Mouse (Mus musculus): ENCODE results near the gene Invs. TPM values are rescaled to one million over a fixed set of nuclear protein-coding genes. Genes with fewer than 3 reads are reported as not detected.

The Invs gene
- polyA plus RNA-seq, 1 experiment from 2014 or later, result 5.5 TPM

- H3K27ac ChIP-seq (ENCODE audit: low read depth, low read length), result no peak overlapping the region
- ATAC-seq (ENCODE audit: low FRiP score) (no peak), DNase-seq (ENCODE audit: low spot score, missing footprints) (no peak)
- H3K4me1 ChIP-seq (ENCODE audit: control insufficient read depth, insufficient read depth, low read length), result peaks cover 5% of the 10 kb centered on the region
- no peaks in the 10 kb centered on the region for H3K27me3 ChIP-seq (ENCODE audit: control insufficient read depth, insufficient read depth, low read length)
- H3K9ac ChIP-seq (ENCODE audit: low read length), result no peak overlapping the region
- WGBS, result 98% methylated on average over 1 of the region's 1 CpGs
- no peaks in the 10 kb centered on the region for H3K36me3 ChIP-seq (ENCODE audit: control insufficient read depth, insufficient read depth, low read length)
- H3K4me3 ChIP-seq (ENCODE audit: low read depth, low read length), result no peak overlapping the region
- H3K9me3 ChIP-seq (ENCODE audit: control insufficient read depth, low read length), result no peaks in the 10 kb centered on the region
- H3K4me2 ChIP-seq, result no peak overlapping the region
Observed at GRCm38 (mm10) chr4:48268127-48268526, 11.4 kb upstream of the Invs start.

- H3K36me3 ChIP-seq (ENCODE audit: control insufficient read depth, insufficient read depth, low read length), result no peaks in the 10 kb centered on the region
- H3K9me3 ChIP-seq (ENCODE audit: control insufficient read depth, low read length), result no peaks in the 10 kb centered on the region
- H3K4me1 ChIP-seq (ENCODE audit: control insufficient read depth, insufficient read depth, low read length), result peaks cover 2% of the 10 kb centered on the region
- ATAC-seq (ENCODE audit: low FRiP score) (no peak), DNase-seq (ENCODE audit: low spot score, missing footprints) (no peak)
- no peak overlapping the region for H3K4me3 ChIP-seq (ENCODE audit: low read depth, low read length)
- H3K27me3 ChIP-seq (ENCODE audit: control insufficient read depth, insufficient read depth, low read length), result no peaks in the 10 kb centered on the region
- no peak overlapping the region for H3K27ac ChIP-seq (ENCODE audit: low read depth, low read length)
- no peak overlapping the region for H3K9ac ChIP-seq (ENCODE audit: low read length)
- no peak overlapping the region for H3K4me2 ChIP-seq
Observed at GRCm38 (mm10) chr4:48270532-48270931, 9.0 kb upstream of the Invs start.

DNA sequence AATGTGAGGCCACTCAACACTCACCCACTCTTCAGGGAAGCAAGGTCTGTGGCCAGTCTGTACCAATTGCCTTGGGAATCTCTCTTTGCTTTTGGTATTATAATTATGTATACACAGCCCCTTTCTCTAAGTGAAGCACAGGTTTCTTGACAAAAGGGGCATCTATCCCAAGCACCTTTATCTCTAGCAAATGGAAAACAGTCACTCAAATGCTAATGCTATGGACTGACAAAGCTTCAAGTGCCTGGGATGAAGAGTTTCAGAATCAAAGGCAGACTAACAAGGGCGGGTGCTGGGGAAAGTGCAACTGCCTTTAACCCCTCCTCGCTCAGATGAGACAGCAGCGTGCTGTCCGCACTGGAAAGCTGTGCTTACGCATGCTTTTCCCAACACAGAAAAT, 7.7 kb upstream of the Invs start:
- Histone ChIP-seq H3K36me3 (ENCODE audit: control insufficient read depth, insufficient read depth, low read length) (no peaks in the 10 kb centered on the region), H3K9me3 (ENCODE audit: control insufficient read depth, low read length) (no peaks in the 10 kb centered on the region), H3K4me3 (ENCODE audit: low read depth, low read length) (no peak overlapping the region), H3K27ac (ENCODE audit: low read depth, low read length) (no peak overlapping the region), H3K9ac (ENCODE audit: low read length) (no peak overlapping the region), H3K4me1 (ENCODE audit: control insufficient read depth, insufficient read depth, low read length) (peaks cover 2% of the 10 kb centered on the region), H3K4me2 (no peak overlapping the region), H3K27me3 (ENCODE audit: control insufficient read depth, insufficient read depth, low read length) (no peaks in the 10 kb centered on the region)
- ATAC-seq (ENCODE audit: low FRiP score) (no peak), DNase-seq (ENCODE audit: low spot score, missing footprints) (no peak)
- 37% methylated on average over 5 of the region's 5 CpGs for WGBS

DNA sequence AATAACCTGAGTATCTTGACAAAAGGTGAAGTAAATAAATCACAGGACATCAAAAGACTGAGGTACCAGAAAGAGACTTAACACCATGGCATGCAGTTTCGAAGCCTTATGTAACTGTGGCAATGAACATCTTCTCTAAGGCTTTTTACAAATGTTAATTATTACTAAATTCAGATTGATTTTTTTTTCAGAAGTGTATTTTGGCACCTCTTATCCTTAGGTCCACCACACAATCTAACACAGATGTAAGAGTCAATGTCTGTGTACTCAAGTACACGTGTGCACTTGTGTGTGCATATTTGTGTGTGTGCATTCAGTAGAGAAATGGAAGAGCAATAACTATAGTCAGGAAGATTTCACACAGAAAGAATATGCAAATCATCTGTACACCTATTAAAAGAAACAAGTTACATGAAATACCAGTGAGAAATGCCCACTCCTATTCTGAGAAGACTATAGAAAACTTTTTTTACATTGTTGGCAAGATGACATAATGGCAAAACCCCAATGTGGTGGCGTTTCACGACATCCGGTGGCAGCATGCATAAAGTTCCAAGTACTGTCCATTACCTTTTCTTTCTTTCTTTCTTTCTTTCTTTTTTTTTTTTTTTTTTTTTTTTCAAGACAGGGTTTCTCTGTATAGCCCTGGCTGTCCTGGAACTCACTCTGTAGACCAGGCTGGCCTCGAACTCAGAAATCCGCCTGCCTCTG, 6.3 kb upstream of the Invs start:
- 95% methylated on average over 7 of the region's 7 CpGs for WGBS
- H3K4me1 ChIP-seq (ENCODE audit: control insufficient read depth, insufficient read depth, low read length), result peaks cover 2% of the 10 kb centered on the region
- no peak overlapping the region for H3K4me3 ChIP-seq (ENCODE audit: low read depth, low read length)
- no peak overlapping the region for H3K9ac ChIP-seq (ENCODE audit: low read length)
- H3K4me2 ChIP-seq, result no peak overlapping the region
- no peaks in the 10 kb centered on the region for H3K27me3 ChIP-seq (ENCODE audit: control insufficient read depth, insufficient read depth, low read length)
- H3K9me3 ChIP-seq (ENCODE audit: control insufficient read depth, low read length), result no peaks in the 10 kb centered on the region
- no peak for ATAC-seq (ENCODE audit: low FRiP score)
- no peak overlapping the region for H3K27ac ChIP-seq (ENCODE audit: low read depth, low read length)
- H3K36me3 ChIP-seq (ENCODE audit: control insufficient read depth, insufficient read depth, low read length), result no peaks in the 10 kb centered on the region
- no peak for DNase-seq (ENCODE audit: low spot score, missing footprints)

GRCm38 (mm10) chr4:48275736-48276135, 3.8 kb upstream of the Invs start:
- no peak for DNase-seq (ENCODE audit: low spot score, missing footprints)
- Histone ChIP-seq H3K4me3 (ENCODE audit: low read depth, low read length) (no peak overlapping the region), H3K4me1 (ENCODE audit: control insufficient read depth, insufficient read depth, low read length) (peaks cover 12% of the 10 kb centered on the region), H3K4me2 (no peak overlapping the region), H3K36me3 (ENCODE audit: control insufficient read depth, insufficient read depth, low read length) (no peaks in the 10 kb centered on the region), H3K9ac (ENCODE audit: low read length) (no peak overlapping the region), H3K27ac (ENCODE audit: low read depth, low read length) (no peak overlapping the region), H3K27me3 (ENCODE audit: control insufficient read depth, insufficient read depth, low read length) (no peaks in the 10 kb centered on the region), H3K9me3 (ENCODE audit: control insufficient read depth, low read length) (no peaks in the 10 kb centered on the region)
- 85% methylated on average over 3 of the region's 3 CpGs for WGBS
- no peak for ATAC-seq (ENCODE audit: low FRiP score)

- no peak overlapping the region for H3K9ac ChIP-seq (ENCODE audit: low read length)
- no peaks in the 10 kb centered on the region for H3K27me3 ChIP-seq (ENCODE audit: control insufficient read depth, insufficient read depth, low read length)
- no peak overlapping the region for H3K4me2 ChIP-seq
- no peak overlapping the region for H3K4me3 ChIP-seq (ENCODE audit: low read depth, low read length)
- ATAC-seq (ENCODE audit: low FRiP score) (no peak), DNase-seq (ENCODE audit: low spot score, missing footprints) (no peak)
- WGBS, result 85% methylated on average over 3 of the region's 3 CpGs
- H3K4me1 ChIP-seq (ENCODE audit: control insufficient read depth, insufficient read depth, low read length), result peaks cover 11% of the 10 kb centered on the region
- H3K27ac ChIP-seq (ENCODE audit: low read depth, low read length), result no peak overlapping the region
- H3K36me3 ChIP-seq (ENCODE audit: control insufficient read depth, insufficient read depth, low read length), result no peaks in the 10 kb centered on the region
- no peaks in the 10 kb centered on the region for H3K9me3 ChIP-seq (ENCODE audit: control insufficient read depth, low read length)
Observed at GRCm38 (mm10) chr4:48277011-48277410, 2.5 kb upstream of the Invs start.

- no peak overlapping the region for H3K27ac ChIP-seq (ENCODE audit: low read depth, low read length)
- WGBS, result under 1% methylated on average over 34 of the region's 34 CpGs
- no peaks in the 10 kb centered on the region for H3K9me3 ChIP-seq (ENCODE audit: control insufficient read depth, low read length)
- H3K4me1 ChIP-seq (ENCODE audit: control insufficient read depth, insufficient read depth, low read length), result peaks cover 10% of the 10 kb centered on the region
- no peaks in the 10 kb centered on the region for H3K36me3 ChIP-seq (ENCODE audit: control insufficient read depth, insufficient read depth, low read length)
- no peaks in the 10 kb centered on the region for H3K27me3 ChIP-seq (ENCODE audit: control insufficient read depth, insufficient read depth, low read length)
- DNase-seq (ENCODE audit: low spot score, missing footprints) (no peak), ATAC-seq (ENCODE audit: low FRiP score) (no peak)
- H3K4me3 ChIP-seq (ENCODE audit: low read depth, low read length), result peak overlapping the region; percentile 74
- H3K4me2 ChIP-seq, result peak overlapping the region; percentile 86
- H3K9ac ChIP-seq (ENCODE audit: low read length), result peak overlapping the region; percentile 79
Observed at GRCm38 (mm10) chr4:48278757-48279497, 633 bp upstream of the Invs start.

- Histone ChIP-seq H3K9me3 (ENCODE audit: control insufficient read depth, low read length) (no peaks in the 10 kb centered on the region), H3K4me1 (ENCODE audit: control insufficient read depth, insufficient read depth, low read length) (peaks cover 10% of the 10 kb centered on the region), H3K27ac (ENCODE audit: low read depth, low read length) (no peak overlapping the region), H3K27me3 (ENCODE audit: control insufficient read depth, insufficient read depth, low read length) (no peaks in the 10 kb centered on the region), H3K4me3 (ENCODE audit: low read depth, low read length) (no peak overlapping the region), H3K36me3 (ENCODE audit: control insufficient read depth, insufficient read depth, low read length) (no peaks in the 10 kb centered on the region), H3K9ac (ENCODE audit: low read length) (no peak overlapping the region), H3K4me2 (no peak overlapping the region)
- ATAC-seq (ENCODE audit: low FRiP score) (no peak), DNase-seq (ENCODE audit: low spot score, missing footprints) (no peak)
- WGBS, result 94% methylated on average over 1 of the region's 1 CpGs
Observed at GRCm38 (mm10) chr4:48281121-48281520, 1.6 kb downstream of the Invs start.

DNA sequence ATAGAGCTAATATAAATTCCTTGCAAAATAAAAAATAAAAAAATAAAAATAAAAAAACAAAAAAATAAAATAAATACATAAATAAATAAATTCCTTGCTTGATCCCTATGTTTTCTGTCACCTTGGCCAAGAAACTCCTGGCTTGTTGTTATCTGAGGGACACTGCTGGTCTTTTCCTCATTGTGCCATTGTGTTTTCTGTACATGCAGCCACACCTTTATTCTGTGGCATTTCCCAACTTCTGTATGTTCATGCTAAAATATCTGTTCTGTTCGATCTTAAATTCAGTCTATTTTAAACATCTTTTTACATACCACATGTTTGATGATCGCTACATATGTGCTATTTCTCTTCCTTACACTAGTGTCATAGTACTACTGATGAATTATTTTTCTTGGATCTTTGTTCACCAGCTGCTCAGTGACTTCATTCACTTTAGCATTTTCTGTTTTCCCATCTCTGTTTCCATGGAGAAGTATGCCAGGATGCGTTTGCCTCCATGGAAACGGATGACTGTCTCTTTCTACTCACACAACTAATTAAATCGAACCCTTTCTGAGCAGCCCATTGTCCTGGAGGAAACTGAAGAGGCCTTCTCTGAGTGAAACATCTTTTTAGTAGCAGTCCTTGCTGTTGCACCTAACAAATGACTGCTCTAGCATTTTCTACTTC, 7.7 kb downstream of the Invs start:
- no peaks in the 10 kb centered on the region for H3K9me3 ChIP-seq (ENCODE audit: control insufficient read depth, low read length)
- H3K27ac ChIP-seq (ENCODE audit: low read depth, low read length), result peak overlapping the region; percentile 1; the same call in 1 of the 2 replicates
- 32% methylated on average over 5 of the region's 5 CpGs for WGBS
- H3K4me3 ChIP-seq (ENCODE audit: low read depth, low read length), result no peak overlapping the region
- H3K4me2 ChIP-seq, result no peak overlapping the region
- peaks cover 7% of the 10 kb centered on the region for H3K4me1 ChIP-seq (ENCODE audit: control insufficient read depth, insufficient read depth, low read length)
- no peak overlapping the region for H3K9ac ChIP-seq (ENCODE audit: low read length)
- ATAC-seq (ENCODE audit: low FRiP score) (peak; percentile 92), DNase-seq (ENCODE audit: low spot score, missing footprints) (peak; percentile 88)
- no peaks in the 10 kb centered on the region for H3K36me3 ChIP-seq (ENCODE audit: control insufficient read depth, insufficient read depth, low read length)
- no peaks in the 10 kb centered on the region for H3K27me3 ChIP-seq (ENCODE audit: control insufficient read depth, insufficient read depth, low read length)

All from midbrain, embryonic 11.5 days (tissue).